Mouse (Mus musculus) testis, adult 2 months (tissue): Measurements from ENCODE around the gene C130026I21Rik.
"Not testable (repeated sequence)": the region's sequence is repeated elsewhere in the genome, so short reads cannot be mapped to it uniquely, and the experiment has no call there.

Source experiments
- CTCF ChIP-seq: fragments of 200-500 bp; IDR thresholded peaks from 2 replicates; pipeline ENCODE4 v1.5.1; 2012; ENCODE audit warnings: low read depth, mild to moderate bottlenecking, inconsistent platforms, low read length, moderate library complexity; ENCODE audit not compliant: control insufficient read depth, insufficient read depth, insufficient replicate concordance
- POLR2A ChIP-seq: fragments of 200-500 bp; IDR thresholded peaks from 2 replicates; pipeline ENCODE4 v1.6.1; 2012; ENCODE audit warnings: low read depth, mild to moderate bottlenecking, inconsistent platforms, low read length, moderate library complexity; ENCODE audit not compliant: control insufficient read depth

GRCm38 (mm10) chr1:85106013-85106412 lies 164.4 kb downstream of the C130026I21Rik start:
- not testable (repeated sequence) for TF ChIP-seq CTCF, POLR2A
